Mouse (Mus musculus) myocyte (in vitro differentiated cells): ENCODE measurements around the gene Svop. TPM values are rescaled to one million over a fixed set of nuclear protein-coding genes. Genes with fewer than 3 reads are reported as not detected.

ENCODE experiments used
- H3K27me3 ChIP-seq: one replicate; pipeline ENCODE4 v1.6.1; 2011; ENCODE audit not compliant: control insufficient read depth, insufficient read depth, insufficient read length
- H3K36me3 ChIP-seq: one replicate; pipeline ENCODE4 v1.6.1; 2011; ENCODE audit not compliant: control insufficient read depth, insufficient read depth
- H3K4me2 ChIP-seq: one replicate; pipeline ENCODE4 v1.6.1; 2011; ENCODE audit warnings: low read depth, control low read depth
- H3K4me3 ChIP-seq: one replicate; pipeline ENCODE4 v1.5.1; 2011; ENCODE audit warnings: mild to moderate bottlenecking, control low read depth, moderate library complexity
- H3K79me2 ChIP-seq: one replicate; pipeline ENCODE4 v1.6.1; 2011; ENCODE audit not compliant: control insufficient read depth, insufficient read depth
- H3ac ChIP-seq: one replicate; pipeline ENCODE4 v1.6.1; 2011; ENCODE audit not compliant: control insufficient read depth, insufficient read length
- CEBPB ChIP-seq: IDR thresholded peaks from 2 replicates; pipeline ENCODE4 v1.6.1; 2011; ENCODE audit warnings: mild to moderate bottlenecking, moderate library complexity; ENCODE audit not compliant: poor library complexity, insufficient read depth, severe bottlenecking
- E2F4 ChIP-seq: IDR thresholded peaks from one replicate; pipeline ENCODE4 v1.6.1; 2011; ENCODE audit warnings: mild to moderate bottlenecking, control low read depth, moderate library complexity; ENCODE audit not compliant: insufficient read depth
- MAX ChIP-seq: IDR thresholded peaks from one replicate; pipeline ENCODE4 v1.6.1; 2011; ENCODE audit warnings: low read depth, mild to moderate bottlenecking, control low read depth
- MYOD1 ChIP-seq, 3 experiments: IDR thresholded peaks; one replicate each; pipeline ENCODE4 v1.6.1; 2011; ENCODE audit warnings: control low read depth in 2 of 3, low read depth in 2 of 3, mild to moderate bottlenecking in 2 of 3, moderate library complexity in 1 of 3; ENCODE audit not compliant: insufficient read length in 2 of 3, control insufficient read depth in 1 of 3
- MYOG ChIP-seq, 3 experiments: IDR thresholded peaks; one replicate each; pipeline ENCODE4 v1.6.1; 2011; ENCODE audit warnings: control low read depth in 2 of 3, low read depth in 2 of 3, mild to moderate bottlenecking in 2 of 3; ENCODE audit not compliant: insufficient read length in 2 of 3, control insufficient read depth in 1 of 3, insufficient read depth in 1 of 3
- POLR2A ChIP-seq: IDR thresholded peaks from one replicate; pipeline ENCODE4 v1.6.1; 2011; ENCODE audit warnings: low read depth, mild to moderate bottlenecking, control low read depth, moderate library complexity; ENCODE audit not compliant: insufficient read length
- POLR2AphosphoS2 ChIP-seq: IDR thresholded peaks from one replicate; pipeline ENCODE4 v1.6.1; 2011; ENCODE audit warnings: low read depth, control low read depth; ENCODE audit not compliant: insufficient read length
- REST ChIP-seq: IDR thresholded peaks from one replicate; pipeline ENCODE4 v1.6.1; 2011; ENCODE audit warnings: mild to moderate bottlenecking, control low read depth, moderate library complexity; ENCODE audit not compliant: insufficient read depth, insufficient read length
- SRF ChIP-seq: IDR thresholded peaks from one replicate; pipeline ENCODE4 v1.6.1; 2011; ENCODE audit warnings: low read depth; ENCODE audit not compliant: control insufficient read depth, insufficient read length
- TCF12 ChIP-seq: IDR thresholded peaks from one replicate; pipeline ENCODE4 v1.6.1; 2011; ENCODE audit warnings: mild to moderate bottlenecking, control low read depth; ENCODE audit not compliant: poor library complexity, insufficient read depth, severe bottlenecking
- TCF3 ChIP-seq: IDR thresholded peaks from one replicate; pipeline ENCODE4 v1.6.1; 2011; ENCODE audit warnings: low read depth, control low read depth; ENCODE audit not compliant: insufficient read length
- USF1 ChIP-seq: IDR thresholded peaks from one replicate; pipeline ENCODE4 v1.6.1; 2011; ENCODE audit warnings: low read depth, mild to moderate bottlenecking, control low read depth, moderate library complexity
- polyA plus RNA-seq: library from polyadenylated mRNA; unstranded; fragments of >200 nt; fragmentation: generic; extraction: Trizol; gene quantifications from one replicate; pipeline ENCODE4 v1.2.1, GENCODE M21; 2012; ENCODE audit warnings: missing spikeins

Svop gene
- polyA plus RNA-seq, 1 experiment: 0.05 TPM

DNA sequence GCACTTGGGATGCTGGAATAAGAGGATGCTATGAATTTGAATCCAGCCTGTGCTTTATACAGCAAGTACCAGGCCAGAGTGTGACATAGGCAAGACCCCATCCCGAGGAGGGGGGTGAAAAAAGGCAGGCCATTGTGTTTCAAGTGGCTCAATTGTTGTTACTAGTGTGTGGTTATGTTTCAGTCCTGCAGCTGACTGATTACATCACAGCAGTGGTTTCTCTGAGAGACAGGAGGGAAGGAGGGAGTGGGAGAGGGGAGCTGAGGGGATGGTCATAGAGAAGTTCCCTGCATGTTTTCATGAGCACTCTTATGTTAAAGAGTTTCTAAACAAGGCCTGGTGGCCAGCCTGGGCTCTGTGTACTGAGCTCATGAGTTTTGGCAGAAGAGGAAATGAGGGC is 11.4 kb upstream of the Svop start:
- Histone ChIP-seq H3K27me3 (no peaks in the 10 kb centered on the region), H3ac (no peak overlapping the region), H3K4me3 (no peak overlapping the region), H3K36me3 (no peaks in the 10 kb centered on the region), H3K4me2 (no peak overlapping the region), H3K79me2 (peaks cover 8% of the 10 kb centered on the region)
- no peak for TF ChIP-seq E2F4
- TF ChIP-seq TCF12: no peak
- TF ChIP-seq MAX: no peak
- no peak for TF ChIP-seq USF1
- TF ChIP-seq TCF3: no peak
- TF ChIP-seq POLR2AphosphoS2: no peak
- no peak for TF ChIP-seq CEBPB
- TF ChIP-seq SRF: no peak
- TF ChIP-seq MYOG (IDR thresholded peaks at IDR 0.05; ENCODE audit: control insufficient read depth in 1 of 3, insufficient read depth in 1 of 3, insufficient read length in 2 of 3, low read depth in 2 of 3): no peak
- no peak for TF ChIP-seq REST
- TF ChIP-seq POLR2A: no peak
- TF ChIP-seq MYOD1 (IDR thresholded peaks at IDR 0.05; ENCODE audit: control insufficient read depth in 1 of 3, insufficient read length in 2 of 3, low read depth in 2 of 3): no peak

DNA sequence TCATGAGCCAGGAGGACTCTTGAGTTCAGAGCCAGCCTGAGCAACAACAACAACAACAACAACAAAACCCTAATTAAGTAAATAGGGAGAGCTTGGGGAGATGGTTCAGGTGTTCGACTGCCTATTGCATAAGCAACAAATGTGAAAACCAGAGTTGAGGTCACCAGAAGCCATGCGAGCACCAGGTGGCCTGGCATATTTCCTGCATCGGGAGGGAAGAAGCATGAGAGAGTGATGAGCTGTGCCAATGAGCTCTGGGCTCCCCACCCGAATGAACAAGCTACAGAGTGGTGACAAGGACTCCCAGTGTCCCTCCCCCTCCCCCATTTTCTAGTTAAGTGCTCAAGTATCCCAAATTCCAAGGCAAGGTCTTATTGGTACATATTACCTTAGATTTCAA is 10.5 kb upstream of the Svop start:
- no peak for TF ChIP-seq MYOD1 (IDR thresholded peaks at IDR 0.05; ENCODE audit: control insufficient read depth in 1 of 3, insufficient read length in 2 of 3, low read depth in 2 of 3)
- no peak for TF ChIP-seq MAX
- no peak for TF ChIP-seq TCF3
- TF ChIP-seq CEBPB: no peak
- no peak overlapping the region for H3K4me2 ChIP-seq
- no peaks in the 10 kb centered on the region for H3K27me3 ChIP-seq
- H3K4me3 ChIP-seq: no peak overlapping the region
- H3ac ChIP-seq: no peak overlapping the region
- peaks cover 8% of the 10 kb centered on the region for H3K79me2 ChIP-seq
- H3K36me3 ChIP-seq: no peaks in the 10 kb centered on the region

DNA sequence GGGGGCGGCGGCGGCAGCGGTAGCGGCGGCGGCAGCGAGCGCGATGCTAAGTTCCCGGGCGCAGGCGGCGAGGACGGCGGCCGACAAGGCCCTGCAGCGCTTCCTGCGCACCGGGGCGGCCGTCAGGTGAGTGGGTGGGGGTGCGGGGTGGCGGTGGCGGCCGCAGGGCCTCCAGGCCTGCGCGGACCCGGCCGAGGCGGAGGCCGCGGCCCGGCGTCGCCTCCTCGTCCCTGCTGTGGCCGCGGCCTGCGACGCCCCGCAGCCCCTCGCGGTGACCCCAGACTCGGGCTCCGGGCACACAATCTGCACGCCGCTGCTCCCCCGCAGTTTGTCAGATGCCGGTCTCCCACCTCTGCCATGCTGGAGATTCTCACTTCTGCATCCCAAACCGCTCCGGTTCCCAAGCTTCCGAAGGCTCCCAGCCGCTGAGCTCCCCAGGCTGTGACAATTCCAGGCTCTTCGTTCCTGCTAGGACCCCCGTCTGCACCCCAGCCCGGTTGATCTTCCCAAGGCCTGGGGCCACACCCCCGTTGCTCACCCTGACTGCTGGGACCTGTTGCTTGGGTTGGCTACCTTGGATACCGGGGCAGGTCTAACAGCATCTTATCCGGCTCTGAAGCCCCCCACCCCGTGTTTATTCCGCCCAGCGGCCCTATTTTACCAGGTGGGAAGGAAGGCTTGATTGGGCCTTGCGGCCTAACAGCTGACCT is 9.2 kb upstream of the Svop start:
- peak overlapping the region; percentile 89 for H3K4me2 ChIP-seq
- H3K36me3 ChIP-seq: no peaks in the 10 kb centered on the region
- H3K27me3 ChIP-seq: no peaks in the 10 kb centered on the region
- peak overlapping the region; percentile 59 for H3ac ChIP-seq
- H3K79me2 ChIP-seq: peaks cover 8% of the 10 kb centered on the region
- TF ChIP-seq POLR2A: peak; percentile 29
- TF ChIP-seq MAX: no peak
- H3K4me3 ChIP-seq: peak overlapping the region; percentile 39

DNA sequence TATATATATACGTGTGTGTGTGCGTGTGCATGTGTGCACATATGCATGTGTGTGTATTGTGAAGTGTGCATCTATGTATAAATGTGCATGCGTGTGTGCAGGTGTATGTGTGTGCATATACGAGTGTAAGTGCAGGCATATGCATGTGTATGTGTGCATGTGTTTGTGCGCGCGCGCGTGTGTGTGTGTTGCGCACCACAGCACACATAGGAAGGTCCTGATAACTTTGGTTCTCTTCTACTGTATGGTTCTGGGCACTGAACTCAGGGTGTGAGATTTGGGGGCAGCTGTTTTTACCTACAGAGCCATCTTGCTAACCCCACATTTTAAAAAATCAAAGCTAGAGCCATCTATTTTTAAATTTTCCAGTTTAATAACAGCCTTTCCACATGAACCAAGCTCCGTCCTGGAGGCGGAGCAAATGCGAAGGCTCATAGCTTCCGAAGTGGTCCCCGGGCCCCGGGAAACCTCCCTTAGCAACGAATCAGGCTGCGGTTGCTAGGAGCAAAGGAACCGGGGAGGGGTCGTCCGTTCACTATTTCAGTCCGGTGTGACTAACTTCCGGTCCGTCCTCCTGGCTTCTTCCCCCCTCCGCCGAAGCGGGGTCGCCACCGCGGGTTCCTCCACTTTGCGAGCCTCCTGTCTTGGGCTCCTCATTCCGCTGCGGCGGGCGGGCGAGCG is 8.5 kb upstream of the Svop start:
- Histone ChIP-seq H3K4me2 (peak overlapping the region; percentile 91), H3K36me3 (no peaks in the 10 kb centered on the region), H3ac (peak overlapping the region; percentile 59), H3K27me3 (peaks cover 3% of the 10 kb centered on the region), H3K79me2 (peaks cover 8% of the 10 kb centered on the region), H3K4me3 (peak overlapping the region; percentile 39)
- TF ChIP-seq TCF12 (no peak), E2F4 (no peak), MYOG (IDR thresholded peaks at IDR 0.05; ENCODE audit: control insufficient read depth in 1 of 3, insufficient read depth in 1 of 3, insufficient read length in 2 of 3, low read depth in 2 of 3) (no peak), POLR2AphosphoS2 (no peak), CEBPB (no peak), TCF3 (no peak), USF1 (no peak), REST (no peak), MAX (no peak), POLR2A (no peak), MYOD1 (IDR thresholded peaks at IDR 0.05; ENCODE audit: control insufficient read depth in 1 of 3, insufficient read length in 2 of 3, low read depth in 2 of 3) (no peak), SRF (no peak)

DNA sequence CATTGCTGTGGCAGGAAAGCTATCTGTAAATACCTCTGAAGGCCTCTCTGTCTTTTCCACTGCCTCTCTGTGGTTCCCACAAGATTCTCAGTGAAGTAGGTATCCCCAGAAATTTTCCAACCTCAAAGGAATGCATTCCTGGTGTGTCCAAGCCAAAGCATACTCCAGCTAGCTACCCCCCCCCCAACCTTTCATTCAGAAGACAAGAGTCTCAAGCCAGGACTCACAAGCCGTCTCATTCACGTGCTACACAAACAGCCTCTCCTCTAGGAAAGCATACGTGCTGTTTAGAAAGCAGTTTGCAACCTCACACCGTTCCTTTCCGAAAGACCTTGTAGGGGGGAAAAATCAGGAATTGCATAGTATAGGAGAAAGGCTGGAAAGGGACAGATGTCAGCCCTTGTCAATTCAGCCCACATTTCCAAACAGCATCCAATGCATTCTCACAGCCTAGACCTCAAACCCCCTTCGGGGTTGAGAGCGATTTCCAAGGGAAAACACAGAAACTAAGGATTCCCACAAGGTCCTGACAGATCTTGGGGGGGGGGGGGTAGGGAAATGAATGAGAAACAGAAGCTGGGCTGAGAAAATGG is 853 bp downstream of the Svop start:
- Histone ChIP-seq H3ac (no peak overlapping the region), H3K36me3 (no peaks in the 10 kb centered on the region), H3K4me2 (no peak overlapping the region), H3K4me3 (no peak overlapping the region), H3K27me3 (peaks cover 27% of the 10 kb centered on the region), H3K79me2 (no peaks in the 10 kb centered on the region)
- TF ChIP-seq MYOG (IDR thresholded peaks at IDR 0.05; ENCODE audit: control insufficient read depth in 1 of 3, insufficient read depth in 1 of 3, insufficient read length in 2 of 3, low read depth in 2 of 3): no peak
- TF ChIP-seq REST: no peak
- no peak for TF ChIP-seq E2F4
- TF ChIP-seq MYOD1 (IDR thresholded peaks at IDR 0.05; ENCODE audit: control insufficient read depth in 1 of 3, insufficient read length in 2 of 3, low read depth in 2 of 3): no peak
- no peak for TF ChIP-seq MAX
- no peak for TF ChIP-seq USF1
- no peak for TF ChIP-seq CEBPB
- TF ChIP-seq POLR2A: no peak
- TF ChIP-seq TCF12: no peak
- TF ChIP-seq SRF: no peak
- no peak for TF ChIP-seq TCF3
- TF ChIP-seq POLR2AphosphoS2: no peak
